Mouse (Mus musculus) midbrain, postnatal 0 days (tissue): ENCODE measurements around the gene Ror2. TPM values are rescaled to one million over a fixed set of nuclear protein-coding genes. Genes with fewer than 3 reads are reported as not detected.
A peak's percentile ranks its signal among the peaks of the same experiment; 100 is the strongest.

Experiments
- ATAC-seq: fragments of 200-750 bp; cut with Nextera tagmentation; 2 replicates; pipeline ENCODE4 v1.8.0; 2017; ENCODE audit warnings: moderate number of reproducible peaks, mild to moderate bottlenecking, moderate TSS enrichment, moderate library complexity; ENCODE audit not compliant: low FRiP score
- DNase-seq: peaks from one replicate; pipeline ENCODE4 v3.0.0-alpha.2; 2015; ENCODE audit warnings: low spot score
- H3K27ac ChIP-seq: fragments of 300-500 bp; sonication (generic); 2 replicates; pipeline ENCODE4 v1.5.1; 2014; ENCODE audit warnings: low read depth, mild to moderate bottlenecking, low read length, mixed read lengths
- H3K27me3 ChIP-seq: fragments of 300-500 bp; sonication (generic); 2 replicates; pipeline ENCODE4 v1.6.1; 2014; ENCODE audit warnings: low read length, control low read depth, mixed read lengths; ENCODE audit not compliant: insufficient read depth
- H3K36me3 ChIP-seq: fragments of 300-500 bp; sonication (generic); 2 replicates; pipeline ENCODE4 v1.6.1; 2014; ENCODE audit warnings: low read length, control low read depth, mixed read lengths; ENCODE audit not compliant: insufficient read depth
- H3K4me1 ChIP-seq: fragments of 300-500 bp; sonication (generic); 2 replicates; pipeline ENCODE4 v1.6.1; 2014; ENCODE audit warnings: mild to moderate bottlenecking, control low read depth, antibody characterized with exemption, low read length, mixed read lengths; ENCODE audit not compliant: insufficient read depth
- H3K4me2 ChIP-seq: fragments of 300-500 bp; sonication (generic); 2 replicates; pipeline ENCODE4 v1.6.1; 2014; ENCODE audit warnings: low read depth, mild to moderate bottlenecking, low read length, mixed read lengths; ENCODE audit not compliant: poor library complexity, severe bottlenecking
- H3K4me3 ChIP-seq: fragments of 300-500 bp; sonication (generic); 2 replicates; pipeline ENCODE4 v1.5.1; 2014; ENCODE audit warnings: low read depth, mild to moderate bottlenecking, low read length, moderate library complexity
- H3K9ac ChIP-seq: fragments of 300-500 bp; sonication (generic); replicated peaks from 2 replicates; pipeline ENCODE4 v1.6.1; 2014; ENCODE audit warnings: mild to moderate bottlenecking, low read length, moderate library complexity, mixed read lengths; ENCODE audit not compliant: poor library complexity, severe bottlenecking
- H3K9me3 ChIP-seq: fragments of 300-500 bp; sonication (generic); 2 replicates; pipeline ENCODE4 v1.6.1; 2016; ENCODE audit warnings: low read length, control low read depth
- CTCF ChIP-seq: IDR thresholded peaks from 2 replicates; pipeline ENCODE4 v1.5.1; 2016; ENCODE audit warnings: antibody characterized with exemption, mild to moderate bottlenecking
- WGBS: fragments of 180-500 bp; shearing (Covaris S2); extraction: QIAGEN DNeasy Blood & Tissue Kit; methylation state at CpG from one replicate; pipeline ENCODE4 v1.1.7; 2014; 5-methylcytosine and 5-hydroxymethylcytosine counted together
- polyA plus RNA-seq: library from polyadenylated mRNA; unstranded; fragments of >200 nt; fragmentation: Nextera tagmentation; extraction: Ambion mirVana; gene quantifications from 2 replicates; pipeline ENCODE4 v1.2.1, GENCODE M21; 2015
- total RNA-seq: library from RNA; depleted of rRNA; stranded (reverse); fragments of >200 nt; gene quantifications from 2 replicates; pipeline ENCODE4 v1.2.3, GENCODE M21; 2014

Ror2 gene
- total and polyA plus RNA-seq, 2 experiments from 2014 or later = 2.0 to 5.8 TPM

DNA sequence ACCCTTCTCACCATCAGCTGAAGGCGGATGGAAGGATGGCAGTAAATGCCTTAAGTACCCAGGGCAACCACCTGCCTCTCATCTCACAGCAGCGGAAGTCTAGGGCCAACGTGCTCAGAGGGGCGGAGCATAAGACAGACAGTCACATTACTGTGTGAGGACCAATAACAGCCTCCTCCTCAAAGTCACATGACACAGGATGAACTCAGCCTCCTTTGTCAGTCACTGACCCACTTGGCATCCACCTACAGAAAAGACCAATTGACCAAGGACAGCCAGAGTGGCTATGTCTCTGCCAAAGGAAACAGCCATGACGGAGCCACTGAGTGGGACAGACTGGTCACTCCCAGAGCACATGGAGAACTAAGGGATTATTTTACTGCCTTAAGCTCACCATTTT lies 160.3 kb downstream of the Ror2 start:
- H3K27ac ChIP-seq = no peak overlapping the region
- no peaks in the 10 kb centered on the region for H3K27me3 ChIP-seq
- H3K9me3 ChIP-seq = no peaks in the 10 kb centered on the region
- H3K4me2 ChIP-seq = no peak overlapping the region
- DNase-seq (no peak), ATAC-seq (no peak)
- no peaks in the 10 kb centered on the region for H3K36me3 ChIP-seq
- TF ChIP-seq CTCF = no peak
- WGBS = 77% methylated on average over 5 of the region's 5 CpGs
- no peak overlapping the region for H3K4me3 ChIP-seq
- H3K4me1 ChIP-seq = no peaks in the 10 kb centered on the region
- H3K9ac ChIP-seq = no peak overlapping the region

DNA sequence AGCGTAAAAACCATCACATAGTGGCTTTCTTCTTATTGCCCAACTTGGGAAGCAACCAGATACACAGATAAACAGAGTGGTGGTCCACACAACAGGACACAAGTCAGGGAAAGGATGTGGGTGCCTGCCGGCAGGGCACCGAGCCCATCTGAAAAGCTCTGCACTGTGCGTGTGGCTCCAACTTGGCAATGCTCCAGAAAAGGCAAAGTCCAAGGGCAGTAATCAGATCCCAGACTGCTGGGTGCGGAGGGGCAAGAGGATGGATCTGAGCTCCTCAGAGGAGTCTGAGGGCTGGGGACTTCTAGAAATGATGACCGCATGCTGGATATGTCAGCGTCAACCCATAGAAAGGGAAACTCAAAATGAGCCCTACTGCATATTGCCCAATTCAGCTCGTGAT lies 163.8 kb downstream of the Ror2 start:
- DNase-seq = no peak
- Histone ChIP-seq H3K4me1 (no peaks in the 10 kb centered on the region), H3K27ac (no peak overlapping the region), H3K27me3 (no peaks in the 10 kb centered on the region), H3K9me3 (no peaks in the 10 kb centered on the region), H3K4me2 (no peak overlapping the region), H3K4me3 (no peak overlapping the region), H3K36me3 (no peaks in the 10 kb centered on the region), H3K9ac (no peak overlapping the region)
- ATAC-seq = no peak
- WGBS = 81% methylated on average over 8 of the region's 8 CpGs
- TF ChIP-seq CTCF = no peak

DNA sequence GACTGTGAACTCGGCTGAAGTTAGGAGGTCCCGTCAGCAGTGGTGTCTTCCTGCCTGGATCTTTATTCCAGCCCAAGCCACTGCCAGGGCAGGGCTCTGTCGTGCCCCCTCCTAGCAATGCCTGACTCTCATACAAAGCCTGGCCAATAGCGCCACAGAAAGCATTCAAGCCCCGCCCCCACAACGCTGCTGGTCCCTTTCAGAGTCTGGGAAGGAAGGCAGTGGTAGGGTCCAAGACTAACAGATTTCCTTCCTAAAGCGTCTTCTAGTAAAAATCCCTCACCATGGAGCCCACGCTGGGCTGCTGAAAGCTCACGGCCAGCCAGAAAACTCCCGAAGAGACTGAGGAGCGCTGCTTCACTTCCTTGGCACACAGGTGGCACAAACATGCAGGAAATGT lies 165.0 kb downstream of the Ror2 start:
- no peaks in the 10 kb centered on the region for H3K27me3 ChIP-seq
- H3K4me3 ChIP-seq = no peak overlapping the region
- DNase-seq (peak; percentile 70), ATAC-seq (0 out of 2 replicates have a peak, but pooled peaks have one; percentile 28)
- 14% methylated on average over 11 of the region's 11 CpGs for WGBS
- H3K4me2 ChIP-seq = no peak overlapping the region
- no peak overlapping the region for H3K27ac ChIP-seq
- no peaks in the 10 kb centered on the region for H3K4me1 ChIP-seq
- H3K36me3 ChIP-seq = no peaks in the 10 kb centered on the region
- H3K9me3 ChIP-seq = no peaks in the 10 kb centered on the region
- no peak overlapping the region for H3K9ac ChIP-seq
- no peak for TF ChIP-seq CTCF

DNA sequence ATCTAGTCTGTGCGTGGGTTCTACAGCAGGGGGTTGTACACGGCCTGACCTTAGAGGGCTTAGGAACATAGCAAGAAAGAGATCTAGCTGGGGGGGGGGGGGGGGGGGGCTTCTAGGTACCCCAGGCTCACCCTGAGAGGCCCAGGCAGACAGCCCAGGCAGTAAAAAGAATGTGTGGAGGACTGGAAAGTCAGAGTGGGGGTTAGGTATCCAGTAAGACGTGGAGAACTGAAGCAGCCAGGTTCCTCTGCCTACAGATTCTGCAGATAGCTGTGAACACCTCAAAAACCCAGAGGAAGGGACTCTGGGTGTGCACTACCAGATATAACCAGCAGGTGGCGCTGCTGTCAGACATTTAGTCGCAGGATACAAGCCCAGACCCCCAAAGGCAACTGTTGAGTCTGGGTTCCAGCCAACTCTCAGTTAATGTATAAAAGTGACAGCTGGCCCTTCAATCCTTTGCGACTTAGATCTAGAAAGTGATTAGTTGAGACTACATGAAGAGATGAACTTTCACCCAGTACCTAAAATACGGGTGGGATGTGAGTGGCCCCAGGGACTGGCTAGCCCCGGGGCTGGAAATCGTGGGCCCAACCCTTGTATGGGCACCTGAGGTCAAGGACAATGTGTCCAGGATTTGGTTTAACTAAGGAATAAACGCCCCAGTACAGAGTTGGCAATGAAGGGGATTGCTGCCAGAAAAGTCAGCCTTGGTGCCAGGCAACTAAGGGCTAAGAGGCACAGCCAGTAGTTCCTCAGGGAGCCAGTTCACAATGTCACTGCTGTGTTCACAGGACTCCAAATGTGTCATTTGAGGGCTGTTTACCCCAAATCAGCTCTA lies 166.1 kb downstream of the Ror2 start:
- no peak overlapping the region for H3K27ac ChIP-seq
- no peaks in the 10 kb centered on the region for H3K9me3 ChIP-seq
- no peak overlapping the region for H3K4me2 ChIP-seq
- WGBS = 25% methylated on average over 10 of the region's 10 CpGs
- no peaks in the 10 kb centered on the region for H3K36me3 ChIP-seq
- TF ChIP-seq CTCF = peak; percentile 97
- no peak overlapping the region for H3K9ac ChIP-seq
- no peaks in the 10 kb centered on the region for H3K4me1 ChIP-seq
- ATAC-seq = peak; percentile 22; the same call in 1 of the 2 replicates
- no peaks in the 10 kb centered on the region for H3K27me3 ChIP-seq
- DNase-seq = peak; percentile 95
- no peak overlapping the region for H3K4me3 ChIP-seq

DNA sequence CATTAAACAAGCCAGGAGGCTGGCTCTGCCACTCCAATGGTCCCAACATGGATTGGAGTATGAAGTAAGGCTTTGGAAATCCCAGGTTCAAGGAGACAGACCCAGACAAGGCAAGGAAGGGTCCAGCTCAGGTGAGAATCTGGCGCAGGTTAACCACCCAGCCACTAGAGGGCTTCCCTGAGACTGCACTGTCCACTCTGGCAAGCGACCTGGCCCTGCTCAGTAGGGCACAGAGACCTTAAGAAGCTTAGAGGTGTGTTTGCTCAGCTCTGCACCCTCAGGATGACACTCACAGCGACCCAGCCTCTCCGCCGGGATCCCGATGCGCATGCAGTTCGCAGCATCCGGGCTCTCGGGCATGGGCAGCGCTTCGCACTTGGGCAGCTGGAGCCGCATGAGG lies 167.5 kb downstream of the Ror2 start:
- H3K4me2 ChIP-seq = no peak overlapping the region
- DNase-seq = no peak
- 82% methylated on average over 13 of the region's 13 CpGs for WGBS
- peak; percentile 35 for TF ChIP-seq CTCF
- no peaks in the 10 kb centered on the region for H3K4me1 ChIP-seq
- no peaks in the 10 kb centered on the region for H3K27me3 ChIP-seq
- no peaks in the 10 kb centered on the region for H3K9me3 ChIP-seq
- no peak for ATAC-seq
- no peak overlapping the region for H3K9ac ChIP-seq
- no peak overlapping the region for H3K27ac ChIP-seq
- no peaks in the 10 kb centered on the region for H3K36me3 ChIP-seq
- no peak overlapping the region for H3K4me3 ChIP-seq

DNA sequence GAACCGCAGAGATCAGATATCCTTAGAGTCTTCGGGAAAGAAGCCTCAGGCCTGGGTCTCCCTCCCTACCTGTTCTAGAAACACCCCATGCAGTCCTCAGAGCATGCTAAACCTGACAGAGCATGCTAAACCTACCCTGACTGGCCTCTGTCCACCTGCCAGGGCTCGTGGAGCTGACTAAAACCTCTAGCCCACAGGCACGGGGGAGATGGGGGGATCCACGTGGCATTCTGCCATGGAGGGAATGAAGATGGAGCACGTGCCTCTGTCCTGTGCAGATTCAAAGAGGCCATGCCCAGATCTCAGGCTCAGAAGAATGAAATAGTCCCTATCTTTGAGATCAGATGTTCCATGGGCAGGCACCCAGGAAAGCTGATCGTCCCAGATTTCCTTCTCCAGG lies 168.0 kb downstream of the Ror2 start:
- Histone ChIP-seq H3K4me3 (no peak overlapping the region), H3K4me2 (no peak overlapping the region), H3K9ac (no peak overlapping the region), H3K27ac (no peak overlapping the region), H3K36me3 (no peaks in the 10 kb centered on the region), H3K4me1 (no peaks in the 10 kb centered on the region), H3K27me3 (no peaks in the 10 kb centered on the region), H3K9me3 (no peaks in the 10 kb centered on the region)
- no peak for TF ChIP-seq CTCF
- WGBS = 86% methylated on average over 7 of the region's 7 CpGs
- DNase-seq (no peak), ATAC-seq (no peak)
